Mouse (Mus musculus) heart, embryonic 14.5 days (tissue): ENCODE results near the gene Ptpn7. TPM values are rescaled to one million over a fixed set of nuclear protein-coding genes. Genes with fewer than 3 reads are reported as not detected.

Experiments used
- ATAC-seq: fragments of 200-750 bp; cut with Nextera tagmentation; 2 replicates; pipeline ENCODE4 v1.8.0; 2017; ENCODE audit warnings: low read depth, moderate TSS enrichment; ENCODE audit not compliant: insufficient number of reproducible peaks, insufficient read depth, low FRiP score
- H3K27ac ChIP-seq, 2 experiments: fragments of 200-500 bp in 1 of 2; fragments of 300-500 bp in 1 of 2; sonication (generic) in 1 of 2; replicated peaks in 1 of 2; 2 replicates each; pipeline ENCODE4 v1.5.1; 2012 to 2014; ENCODE audit warnings: low read depth in 2 of 2, low read length in 2 of 2, control low read depth in 1 of 2, mild to moderate bottlenecking in 1 of 2, mixed read lengths in 1 of 2; ENCODE audit not compliant: control insufficient read depth in 1 of 2, insufficient read depth in 1 of 2
- H3K27me3 ChIP-seq: fragments of 300-500 bp; sonication (generic); 2 replicates; pipeline ENCODE4 v1.6.1; 2014; ENCODE audit warnings: mild to moderate bottlenecking, low read length, control low read depth; ENCODE audit not compliant: control insufficient read depth, insufficient read depth
- H3K36me3 ChIP-seq: fragments of 300-500 bp; sonication (generic); 2 replicates; pipeline ENCODE4 v1.6.1; 2014; ENCODE audit warnings: mild to moderate bottlenecking, control low read depth, low read length, mixed read lengths; ENCODE audit not compliant: control insufficient read depth, insufficient read depth
- H3K4me1 ChIP-seq, 2 experiments: fragments of 200-500 bp in 1 of 2; fragments of 300-500 bp in 1 of 2; sonication (generic) in 1 of 2; 2 replicates each; pipeline ENCODE4 v1.6.1; 2012 to 2014; ENCODE audit warnings: low read length in 2 of 2, control low read depth in 1 of 2, mixed read lengths in 1 of 2; ENCODE audit not compliant: control insufficient read depth in 2 of 2, insufficient read depth in 2 of 2
- H3K4me2 ChIP-seq: fragments of 300-500 bp; sonication (generic); 2 replicates; pipeline ENCODE4 v1.6.1; 2014; ENCODE audit warnings: mild to moderate bottlenecking, low read length
- H3K4me3 ChIP-seq, 2 experiments: fragments of 200-500 bp in 1 of 2; fragments of 300-500 bp in 1 of 2; sonication (generic) in 1 of 2; 2 replicates each; pipeline ENCODE4 v1.5.1; 2012 to 2014; ENCODE audit warnings: low read length in 2 of 2, mild to moderate bottlenecking in 2 of 2, control low read depth in 1 of 2, low read depth in 1 of 2, moderate library complexity in 1 of 2; ENCODE audit not compliant: control insufficient read depth in 1 of 2, insufficient read depth in 1 of 2
- H3K9ac ChIP-seq: fragments of 300-500 bp; sonication (generic); 2 replicates; pipeline ENCODE4 v1.6.1; 2014; ENCODE audit warnings: mild to moderate bottlenecking, low read length
- H3K9me3 ChIP-seq: fragments of 300-500 bp; sonication (generic); 2 replicates; pipeline ENCODE4 v1.6.1; 2016; ENCODE audit warnings: low read length, control low read depth; ENCODE audit not compliant: control insufficient read depth
- WGBS: fragments of 180-500 bp; shearing (Covaris S2); extraction: QIAGEN DNeasy Blood & Tissue Kit; methylation state at CpG from one replicate; pipeline ENCODE4 v1.1.7; 2014; 5-methylcytosine and 5-hydroxymethylcytosine counted together
- polyA plus RNA-seq: library from polyadenylated mRNA; unstranded; fragments of >200 nt; fragmentation: Nextera tagmentation; extraction: Ambion mirVana; gene quantifications from 2 replicates; pipeline ENCODE4 v1.2.1, GENCODE M21; 2014

Gene Ptpn7
- polyA plus RNA-seq, 1 experiment from 2014 or later: 0.63 TPM

GRCm38 (mm10) chr1:135135111-135135787 is 2.7 kb downstream of the Ptpn7 start:
- Histone ChIP-seq H3K9me3 (no peaks in the 10 kb centered on the region), H3K4me1 (peaks cover 18 to 21% of the 10 kb centered on the region in 2 experiments), H3K4me3 (no peak overlapping the region), H3K4me2 (no peak overlapping the region), H3K36me3 (no peaks in the 10 kb centered on the region), H3K27me3 (peaks cover 15% of the 10 kb centered on the region), H3K27ac (no peak overlapping the region), H3K9ac (no peak overlapping the region)
- no peak for ATAC-seq
- 83% methylated on average over 8 of the region's 8 CpGs for WGBS

GRCm38 (mm10) chr1:135136500-135136899 is 4.0 kb downstream of the Ptpn7 start:
- Histone ChIP-seq H3K9me3 (no peaks in the 10 kb centered on the region), H3K27ac (no peak overlapping the region), H3K4me2 (no peak overlapping the region), H3K4me1 (peaks cover 10 to 12% of the 10 kb centered on the region in 2 experiments; a peak in 3 of 4 replicates), H3K4me3 (no peak overlapping the region), H3K9ac (no peak overlapping the region), H3K36me3 (no peaks in the 10 kb centered on the region), H3K27me3 (peaks cover 7% of the 10 kb centered on the region; the same call in 1 of the 2 replicates)
- 6% methylated on average over 1 of the region's 1 CpGs for WGBS
- ATAC-seq: no peak

- H3K9ac ChIP-seq: no peak overlapping the region
- ATAC-seq: no peak
- H3K4me2 ChIP-seq: no peak overlapping the region
- WGBS: 81% methylated on average over 2 of the region's 2 CpGs
- no peaks in the 10 kb centered on the region for H3K9me3 ChIP-seq
- no peaks in the 10 kb centered on the region for H3K4me1 ChIP-seq
- H3K27ac ChIP-seq: no peak overlapping the region
- H3K27me3 ChIP-seq: peaks cover 25% of the 10 kb centered on the region
- H3K36me3 ChIP-seq: no peaks in the 10 kb centered on the region
- no peak overlapping the region for H3K4me3 ChIP-seq
These were observed 7.4 kb downstream of the Ptpn7 start for GRCm38 (mm10) chr1:135139906-135140305.

DNA sequence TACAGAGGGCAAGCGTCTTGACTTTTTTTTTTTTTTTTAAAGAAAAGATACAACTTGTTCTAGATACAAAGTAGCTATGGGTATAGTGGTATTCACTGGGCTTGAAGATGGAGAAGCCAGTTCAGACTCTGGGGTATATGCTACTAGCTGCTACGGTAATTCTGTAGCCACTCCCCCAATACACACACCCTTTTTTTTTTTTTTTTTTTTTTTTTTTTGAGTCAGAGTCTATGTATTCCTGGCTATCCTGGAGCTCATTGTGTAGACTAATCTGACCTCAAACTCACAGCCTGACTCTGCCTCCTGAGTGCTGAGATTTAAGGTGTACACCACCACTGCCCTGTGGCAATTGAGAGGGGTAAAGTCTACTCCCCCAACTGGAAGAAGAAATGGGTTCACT is 10.0 kb downstream of the Ptpn7 start:
- H3K9me3 ChIP-seq: no peaks in the 10 kb centered on the region
- WGBS: 75% methylated on average over 2 of the region's 2 CpGs
- H3K27ac ChIP-seq: no peak overlapping the region
- H3K4me2 ChIP-seq: no peak overlapping the region
- no peaks in the 10 kb centered on the region for H3K36me3 ChIP-seq
- peaks cover 30% of the 10 kb centered on the region for H3K27me3 ChIP-seq
- no peak for ATAC-seq
- no peak overlapping the region for H3K9ac ChIP-seq
- H3K4me3 ChIP-seq: no peak overlapping the region
- peaks cover 0 to 3% of the 10 kb centered on the region in 2 experiments; a peak in 2 of 4 replicates for H3K4me1 ChIP-seq

DNA sequence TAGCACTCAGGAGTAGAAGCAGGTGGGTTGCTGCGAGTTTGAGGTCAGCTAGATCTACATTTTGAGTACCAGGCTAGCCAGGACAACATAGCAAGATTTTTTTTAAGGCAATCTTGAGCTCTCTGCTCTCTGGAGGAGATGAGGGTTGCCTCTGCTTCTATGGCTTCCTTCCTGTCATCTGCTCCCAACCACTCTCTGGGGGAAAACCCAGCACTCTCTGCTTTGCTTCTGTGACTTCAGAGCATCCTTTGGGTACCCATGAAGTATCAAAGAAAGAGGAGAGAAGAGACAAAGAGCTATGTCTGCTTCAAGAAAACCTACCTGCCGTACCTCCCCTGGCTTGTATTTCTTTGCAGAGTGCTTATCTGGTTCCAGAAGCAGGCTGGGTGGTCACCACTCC is 11.4 kb downstream of the Ptpn7 start:
- WGBS: 83% methylated on average over 2 of the region's 2 CpGs
- ATAC-seq: no peak
- H3K9me3 ChIP-seq: no peaks in the 10 kb centered on the region
- no peak overlapping the region for H3K4me3 ChIP-seq
- no peak overlapping the region for H3K27ac ChIP-seq
- H3K4me2 ChIP-seq: no peak overlapping the region
- H3K4me1 ChIP-seq: peaks cover 7 to 8% of the 10 kb centered on the region in 2 experiments
- H3K27me3 ChIP-seq: peaks cover 35% of the 10 kb centered on the region
- H3K36me3 ChIP-seq: no peaks in the 10 kb centered on the region
- H3K9ac ChIP-seq: no peak overlapping the region

GRCm38 (mm10) chr1:135146077-135146945 is 13.8 kb downstream of the Ptpn7 start, which contains the start of gene Arl8a:
Arl8a (plus strand) TSS chr1:135146824.
- Histone ChIP-seq H3K4me1 (peaks cover 7 to 8% of the 10 kb centered on the region in 2 experiments), H3K4me3 (peak within 1 kb of the TSS; percentile 93 to 98), H3K27ac (peak within 1 kb of the TSS; percentile 76 to 81), H3K4me2 (peak within 1 kb of the TSS; percentile 93), H3K9me3 (no peaks in the 10 kb centered on the region), H3K27me3 (peaks cover 38% of the 10 kb centered on the region), H3K9ac (peak within 1 kb of the TSS; percentile 91), H3K36me3 (0 out of 2 replicates have a peak, but pooled peaks cover 3% of the 10 kb centered on the region)
- peak; percentile 80 for ATAC-seq
- under 1% methylated on average over 75 of the region's 78 CpGs for WGBS

- Histone ChIP-seq H3K4me1 (peaks cover 7 to 8% of the 10 kb centered on the region in 2 experiments), H3K9ac (peak overlapping the region; percentile 91), H3K9me3 (no peaks in the 10 kb centered on the region), H3K36me3 (peaks cover 8% of the 10 kb centered on the region; the same call in 1 of the 2 replicates), H3K27ac (peak overlapping the region; percentile 76 to 81), H3K4me2 (peak overlapping the region; percentile 93), H3K4me3 (peak overlapping the region; percentile 93 to 98), H3K27me3 (peaks cover 35% of the 10 kb centered on the region)
- ATAC-seq: peak; percentile 75
- WGBS: under 1% methylated on average over 69 of the region's 69 CpGs
These were observed 14.6 kb downstream of the Ptpn7 start for GRCm38 (mm10) chr1:135146946-135147701.
